Mouse (Mus musculus): ENCODE measurements around the gene Macf1. TPM values are rescaled to one million over a fixed set of nuclear protein-coding genes. Genes with fewer than 3 reads are reported as not detected.

Macf1 gene
- polyA plus RNA-seq, 1 experiment = 88.5 TPM

- Histone ChIP-seq H3K79me2 (ENCODE audit: control insufficient read depth, insufficient read depth) (peaks cover 47% of the 10 kb centered on the region), H3K36me3 (ENCODE audit: control insufficient read depth, insufficient read depth) (peaks cover 4% of the 10 kb centered on the region), H3ac (ENCODE audit: control insufficient read depth, insufficient read length) (no peak overlapping the region), H3K27me3 (ENCODE audit: control insufficient read depth, insufficient read depth, insufficient read length) (no peaks in the 10 kb centered on the region), H3K4me3 (no peak overlapping the region), H3K4me2 (ENCODE audit: low read depth) (no peak overlapping the region)
- no peak for TF ChIP-seq MAX (IDR thresholded peaks at IDR 0.05; ENCODE audit: low read depth)
- no peak for TF ChIP-seq USF1 (IDR thresholded peaks at IDR 0.05; ENCODE audit: low read depth)
- no peak for TF ChIP-seq MYOD1 (IDR thresholded peaks at IDR 0.05; ENCODE audit: control insufficient read depth in 1 of 3, insufficient read length in 2 of 3, low read depth in 2 of 3)
- no peak for TF ChIP-seq TCF12 (IDR thresholded peaks at IDR 0.05; ENCODE audit: insufficient read depth, poor library complexity, severe bottlenecking)
- TF ChIP-seq POLR2A (IDR thresholded peaks at IDR 0.05; ENCODE audit: insufficient read length, low read depth) = no peak
- TF ChIP-seq POLR2AphosphoS2 (IDR thresholded peaks at IDR 0.05; ENCODE audit: insufficient read length, low read depth) = no peak
- TF ChIP-seq TCF3 (IDR thresholded peaks at IDR 0.05; ENCODE audit: insufficient read length, low read depth) = no peak
- TF ChIP-seq SRF (IDR thresholded peaks at IDR 0.05; ENCODE audit: control insufficient read depth, insufficient read length, low read depth) = no peak
Measured at GRCm38 (mm10) chr4:123642877-123643276, 41.3 kb downstream of the Macf1 start.

- Histone ChIP-seq H3K27me3 (ENCODE audit: control insufficient read depth, insufficient read depth, insufficient read length) (no peaks in the 10 kb centered on the region), H3K79me2 (ENCODE audit: control insufficient read depth, insufficient read depth) (peaks cover 66% of the 10 kb centered on the region), H3ac (ENCODE audit: control insufficient read depth, insufficient read length) (no peak overlapping the region), H3K4me2 (ENCODE audit: low read depth) (no peak overlapping the region), H3K36me3 (ENCODE audit: control insufficient read depth, insufficient read depth) (peaks cover 4% of the 10 kb centered on the region), H3K4me3 (no peak overlapping the region)
- TF ChIP-seq POLR2AphosphoS2 (IDR thresholded peaks at IDR 0.05; ENCODE audit: insufficient read length, low read depth) (no peak), TCF12 (IDR thresholded peaks at IDR 0.05; ENCODE audit: insufficient read depth, poor library complexity, severe bottlenecking) (no peak), USF1 (IDR thresholded peaks at IDR 0.05; ENCODE audit: low read depth) (no peak), REST (IDR thresholded peaks at IDR 0.05; ENCODE audit: insufficient read depth, insufficient read length) (no peak), MAX (IDR thresholded peaks at IDR 0.05; ENCODE audit: low read depth) (no peak), E2F4 (IDR thresholded peaks at IDR 0.05; ENCODE audit: insufficient read depth) (no peak), SRF (IDR thresholded peaks at IDR 0.05; ENCODE audit: control insufficient read depth, insufficient read length, low read depth) (no peak), MYOD1 (IDR thresholded peaks at IDR 0.05; ENCODE audit: control insufficient read depth in 1 of 3, insufficient read length in 2 of 3, low read depth in 2 of 3) (no peak)
Measured at GRCm38 (mm10) chr4:123637136-123637535, 47.0 kb downstream of the Macf1 start.

- no peak overlapping the region for H3K4me3 ChIP-seq
- no peak for TF ChIP-seq TCF12 (IDR thresholded peaks at IDR 0.05; ENCODE audit: insufficient read depth, poor library complexity, severe bottlenecking)
- TF ChIP-seq MYOD1 (IDR thresholded peaks at IDR 0.05; ENCODE audit: control insufficient read depth in 1 of 3, insufficient read length in 2 of 3, low read depth in 2 of 3) = no peak
- TF ChIP-seq SRF (IDR thresholded peaks at IDR 0.05; ENCODE audit: control insufficient read depth, insufficient read length, low read depth) = no peak
- no peak for TF ChIP-seq REST (IDR thresholded peaks at IDR 0.05; ENCODE audit: insufficient read depth, insufficient read length)
- TF ChIP-seq MYOG (IDR thresholded peaks at IDR 0.05; ENCODE audit: control insufficient read depth in 1 of 3, insufficient read depth in 1 of 3, insufficient read length in 2 of 3, low read depth in 2 of 3) = no peak
- TF ChIP-seq TCF3 (IDR thresholded peaks at IDR 0.05; ENCODE audit: insufficient read length, low read depth) = no peak
- TF ChIP-seq POLR2A (IDR thresholded peaks at IDR 0.05; ENCODE audit: insufficient read length, low read depth) = no peak
- TF ChIP-seq POLR2AphosphoS2 (IDR thresholded peaks at IDR 0.05; ENCODE audit: insufficient read length, low read depth) = no peak
- TF ChIP-seq E2F4 (IDR thresholded peaks at IDR 0.05; ENCODE audit: insufficient read depth) = no peak
- TF ChIP-seq MAX (IDR thresholded peaks at IDR 0.05; ENCODE audit: low read depth) = no peak
- no peak for TF ChIP-seq CEBPB (IDR thresholded peaks at IDR 0.05; ENCODE audit: insufficient read depth, poor library complexity, severe bottlenecking)
- TF ChIP-seq USF1 (IDR thresholded peaks at IDR 0.05; ENCODE audit: low read depth) = no peak
- H3K36me3 ChIP-seq (ENCODE audit: control insufficient read depth, insufficient read depth) = peaks cover 4% of the 10 kb centered on the region
- H3K79me2 ChIP-seq (ENCODE audit: control insufficient read depth, insufficient read depth) = peaks cover 70% of the 10 kb centered on the region
- H3ac ChIP-seq (ENCODE audit: control insufficient read depth, insufficient read length) = no peak overlapping the region
- no peak overlapping the region for H3K4me2 ChIP-seq (ENCODE audit: low read depth)
- H3K27me3 ChIP-seq (ENCODE audit: control insufficient read depth, insufficient read depth, insufficient read length) = no peaks in the 10 kb centered on the region
Measured at GRCm38 (mm10) chr4:123635428-123635827, 48.7 kb downstream of the Macf1 start.

- Histone ChIP-seq H3K36me3 (ENCODE audit: control insufficient read depth, insufficient read depth) (peaks cover 1% of the 10 kb centered on the region), H3K79me2 (ENCODE audit: control insufficient read depth, insufficient read depth) (peaks cover 67% of the 10 kb centered on the region), H3K4me3 (no peak overlapping the region), H3K4me2 (ENCODE audit: low read depth) (no peak overlapping the region), H3ac (ENCODE audit: control insufficient read depth, insufficient read length) (no peak overlapping the region), H3K27me3 (ENCODE audit: control insufficient read depth, insufficient read depth, insufficient read length) (no peaks in the 10 kb centered on the region)
- TF ChIP-seq USF1 (IDR thresholded peaks at IDR 0.05; ENCODE audit: low read depth) (no peak), POLR2AphosphoS2 (IDR thresholded peaks at IDR 0.05; ENCODE audit: insufficient read length, low read depth) (no peak), E2F4 (IDR thresholded peaks at IDR 0.05; ENCODE audit: insufficient read depth) (no peak)
Measured at GRCm38 (mm10) chr4:123634436-123634835, 49.7 kb downstream of the Macf1 start.

GRCm38 (mm10) chr4:123633874-123634273 is 50.3 kb downstream of the Macf1 start:
- H3K36me3 ChIP-seq (ENCODE audit: control insufficient read depth, insufficient read depth) = no peaks in the 10 kb centered on the region
- H3K79me2 ChIP-seq (ENCODE audit: control insufficient read depth, insufficient read depth) = peaks cover 67% of the 10 kb centered on the region
- H3K4me3 ChIP-seq = no peak overlapping the region
- no peak overlapping the region for H3K4me2 ChIP-seq (ENCODE audit: low read depth)
- TF ChIP-seq E2F4 (IDR thresholded peaks at IDR 0.05; ENCODE audit: insufficient read depth) (no peak), MYOD1 (IDR thresholded peaks at IDR 0.05; ENCODE audit: control insufficient read depth in 1 of 3, insufficient read length in 2 of 3, low read depth in 2 of 3) (no peak), REST (IDR thresholded peaks at IDR 0.05; ENCODE audit: insufficient read depth, insufficient read length) (no peak), USF1 (IDR thresholded peaks at IDR 0.05; ENCODE audit: low read depth) (no peak), MYOG (IDR thresholded peaks at IDR 0.05; ENCODE audit: control insufficient read depth in 1 of 3, insufficient read depth in 1 of 3, insufficient read length in 2 of 3, low read depth in 2 of 3) (no peak), TCF3 (IDR thresholded peaks at IDR 0.05; ENCODE audit: insufficient read length, low read depth) (no peak), POLR2A (IDR thresholded peaks at IDR 0.05; ENCODE audit: insufficient read length, low read depth) (no peak), SRF (IDR thresholded peaks at IDR 0.05; ENCODE audit: control insufficient read depth, insufficient read length, low read depth) (no peak), MAX (IDR thresholded peaks at IDR 0.05; ENCODE audit: low read depth) (no peak), TCF12 (IDR thresholded peaks at IDR 0.05; ENCODE audit: insufficient read depth, poor library complexity, severe bottlenecking) (no peak), POLR2AphosphoS2 (IDR thresholded peaks at IDR 0.05; ENCODE audit: insufficient read length, low read depth) (no peak), CEBPB (IDR thresholded peaks at IDR 0.05; ENCODE audit: insufficient read depth, poor library complexity, severe bottlenecking) (no peak)
- H3K27me3 ChIP-seq (ENCODE audit: control insufficient read depth, insufficient read depth, insufficient read length) = no peaks in the 10 kb centered on the region
- H3ac ChIP-seq (ENCODE audit: control insufficient read depth, insufficient read length) = no peak overlapping the region
